Mouse (Mus musculus) adrenal gland, adult 18-20 months (tissue): ENCODE measurements at regions not wholly inside any gene's neighbourhood (a gene's known extent, or its start where the extent isn't known, plus 50 kb on each side); places are given as distances from the start of the nearest gene placed in this dataset.

Source experiments
- DNase-seq, 2 experiments: peaks; one replicate each; pipeline ENCODE4 v3.0.0; 2021 to 2022; ENCODE audit warnings: low spot score in 2 of 2

- no peak for DNase-seq
These were observed 469.5 kb upstream of the Fam19a5 start for GRCm38 (mm10) chr15:87074559-87074958.

GRCm38 (mm10) chr15:87089827-87090226 is 454.3 kb upstream of the Fam19a5 start:
- no peak for DNase-seq

- DNase-seq = no peak
These were observed 452.9 kb upstream of the Fam19a5 start for GRCm38 (mm10) chr15:87091048-87091777.

- DNase-seq = no peak
These were observed 446.9 kb upstream of the Fam19a5 start for GRCm38 (mm10) chr15:87097206-87097605.

- no peak for DNase-seq
These were observed 443.0 kb upstream of the Fam19a5 start for GRCm38 (mm10) chr15:87101146-87101545.

- DNase-seq = peak in 1 of 2 experiments; percentile 3
These were observed 441.9 kb upstream of the Fam19a5 start for GRCm38 (mm10) chr15:87102211-87102610.

GRCm38 (mm10) chr15:87105951-87106350 is 438.1 kb upstream of the Fam19a5 start:
- no peak for DNase-seq

GRCm38 (mm10) chr15:87107701-87108100 is 436.4 kb upstream of the Fam19a5 start:
- DNase-seq = no peak

GRCm38 (mm10) chr15:87108411-87108810 is 435.7 kb upstream of the Fam19a5 start:
- no peak for DNase-seq

GRCm38 (mm10) chr15:87122656-87123055 is 421.4 kb upstream of the Fam19a5 start:
- DNase-seq = no peak

- DNase-seq = no peak
These were observed 418.5 kb upstream of the Fam19a5 start for GRCm38 (mm10) chr15:87125427-87126148.

- no peak for DNase-seq
These were observed 405.2 kb upstream of the Fam19a5 start for GRCm38 (mm10) chr15:87138870-87139269.

- no peak for DNase-seq
These were observed 375.0 kb upstream of the Fam19a5 start for GRCm38 (mm10) chr15:87169136-87169535.

- no peak for DNase-seq
These were observed 373.2 kb upstream of the Fam19a5 start for GRCm38 (mm10) chr15:87170890-87171289.

GRCm38 (mm10) chr15:87173096-87173495 is 371.0 kb upstream of the Fam19a5 start:
- DNase-seq = no peak

GRCm38 (mm10) chr15:87178646-87179045 is 365.5 kb upstream of the Fam19a5 start:
- peak in 1 of 2 experiments; percentile 24 for DNase-seq

GRCm38 (mm10) chr15:87180836-87181235 is 363.3 kb upstream of the Fam19a5 start:
- DNase-seq = no peak

GRCm38 (mm10) chr15:87184248-87184647 is 359.9 kb upstream of the Fam19a5 start:
- no peak for DNase-seq

- DNase-seq = no peak
These were observed 355.2 kb upstream of the Fam19a5 start for GRCm38 (mm10) chr15:87188816-87189455.

- peak in 1 of 2 experiments; percentile 20 for DNase-seq
These were observed 352.2 kb upstream of the Fam19a5 start for GRCm38 (mm10) chr15:87191901-87192300.

GRCm38 (mm10) chr15:87196306-87196893 is 347.7 kb upstream of the Fam19a5 start:
- DNase-seq = no peak

GRCm38 (mm10) chr15:87199641-87200040 is 344.5 kb upstream of the Fam19a5 start:
- DNase-seq = no peak
